8 mouse cellular contexts compared by ENCODE assay signal in genomic region chr3:79314006-79314698, GRCm38 (mm10). TPM values are rescaled to one million over a fixed set of nuclear protein-coding genes. Genes with fewer than 3 reads are reported as not detected.
A peak's percentile ranks its signal among the peaks of the same experiment; 100 is the strongest.
DNase-seq lines count a peak whose midpoint lies in the region.

No protein-coding gene starts in this region.

- peak; percentile 52 for DNase-seq in embryo, embryonic 10 days (ENCODE audit: low spot score)
- DNase-seq in embryo, embryonic 9.5 days (ENCODE audit: extremely low spot score) = no peak
- DNase-seq in retina, postnatal 1 day = peak; percentile 25
- no peak for DNase-seq in retina, embryonic 14.5 days (ENCODE audit: low spot score)
- DNase-seq in left cerebral cortex, adult 8-10 months (ENCODE audit: low spot score in 2 of 2) = peak; percentile 21 to 89
- peak; percentile 94 for DNase-seq in telencephalon, adult 2 months (ENCODE audit: low read depth, low spot score)
- DNase-seq in c-Kit-positive CD71-positive TER-119-positive erythroid progenitor cells, embryonic 14.5 days (ENCODE audit: low spot score) = no peak
- DNase-seq in liver = no peak

RNA-seq across cellular contexts. Expression of gene Gm17359, which starts 22.3 kb away (rescaled TPM):
- total RNA-seq in left cerebral cortex, adult 8-10 months (2022) = not detected

RNA-seq across cellular contexts. Expression of gene Rapgef2, which starts 27.8 kb away (rescaled TPM):
- total RNA-seq in left cerebral cortex, adult 8-10 months (2022) = 100 to 1,000 TPM; 110 to 130 (median 124) TPM

Comparison
In these comparisons a context has a peak if more than half of its experiments do, and no peak if none do; other contexts are left out.
1. DNase-seq: peak in embryo, embryonic 10 days (single experiment), retina, postnatal 1 day (single experiment), left cerebral cortex, adult 8-10 months (2 of 2) and telencephalon, adult 2 months (single experiment); none in embryo, embryonic 9.5 days (single experiment), retina, embryonic 14.5 days (single experiment), c-Kit-positive CD71-positive TER-119-positive erythroid progenitor cells, embryonic 14.5 days (single experiment) and liver (single experiment).